Mouse (Mus musculus) brain, embryonic 14.5 days (tissue): ENCODE results near the gene Cyp2r1.

Source experiments
- CTCF ChIP-seq: fragments of 200-500 bp; IDR thresholded peaks from 2 replicates; pipeline ENCODE4 v1.5.1; 2012; ENCODE audit warnings: inconsistent platforms, mild to moderate bottlenecking, moderate library complexity, borderline replicate concordance; ENCODE audit not compliant: insufficient read depth, insufficient read length; ENCODE audit errors: extremely low read depth
- POLR2A ChIP-seq: fragments of 200-500 bp; IDR thresholded peaks from 2 replicates; pipeline ENCODE4 v1.6.1; 2012; ENCODE audit warnings: mild to moderate bottlenecking, inconsistent platforms, borderline replicate concordance; ENCODE audit not compliant: poor library complexity, insufficient read depth, insufficient read length, severe bottlenecking; ENCODE audit errors: extremely low read depth

GRCm38 (mm10) chr7:114508879-114509278, 53.9 kb downstream of the Cyp2r1 start:
- TF ChIP-seq CTCF, result no peak
- TF ChIP-seq POLR2A, result no peak
